Mouse (Mus musculus) left cerebral cortex, adult 18-20 months (tissue): ENCODE measurements around the gene Pacsin1. TPM values are rescaled to one million over a fixed set of nuclear protein-coding genes. Genes with fewer than 3 reads are reported as not detected.
A peak's percentile ranks its signal among the peaks of the same experiment; 100 is the strongest.

Experiments used
- DNase-seq, 2 experiments: peaks; one replicate each; pipeline ENCODE4 v3.0.0; 2021 to 2022; ENCODE audit warnings: low spot score in 2 of 2, mixed read lengths in 1 of 2
- total RNA-seq, 2 experiments: library from RNA; stranded (reverse); gene quantifications; 2 replicates each; pipeline ENCODE4 v1.2.3; 2021

Gene Pacsin1
- total RNA-seq, 2 experiments from 2014 or later = 429 to 433 TPM

DNA sequence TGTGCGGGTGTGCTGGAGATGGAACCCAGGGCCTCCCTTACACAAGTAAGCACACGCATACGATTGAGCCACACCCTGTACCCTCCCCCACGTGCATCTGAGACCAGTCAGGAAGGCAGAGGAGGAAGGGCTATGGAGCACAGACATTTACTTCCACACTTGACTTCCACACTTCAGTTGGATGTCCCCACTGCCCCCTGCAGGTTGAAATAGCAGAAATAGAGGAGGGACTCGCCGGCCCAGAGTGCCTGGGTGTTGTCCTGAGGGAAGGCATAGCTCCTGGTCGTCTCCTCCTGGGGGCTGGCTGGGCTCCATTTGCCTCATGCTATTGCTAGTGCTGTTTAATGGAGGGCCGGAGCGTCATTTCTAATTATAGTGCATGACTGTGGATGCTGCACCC lies 20.1 kb downstream of the Pacsin1 start:
- DNase-seq = no peak

DNA sequence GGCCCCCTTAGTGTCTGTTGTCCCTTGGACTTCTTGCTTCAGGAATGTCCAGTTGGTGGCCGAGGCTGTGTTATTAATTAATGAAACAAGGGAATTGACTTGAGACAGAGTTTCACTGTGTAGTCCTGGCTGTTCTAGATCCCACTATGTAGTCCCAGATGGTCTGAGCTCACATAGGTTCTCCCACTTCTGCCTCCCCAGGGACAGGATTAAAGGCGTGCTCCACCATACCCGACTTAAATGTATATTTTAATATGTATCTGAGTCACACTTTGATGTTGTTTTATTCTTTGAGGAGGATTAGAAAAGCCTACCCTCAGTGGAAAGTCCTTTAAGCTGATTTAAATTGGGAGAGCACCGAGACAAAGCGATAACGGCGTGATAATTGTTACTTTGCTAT lies 21.0 kb downstream of the Pacsin1 start:
- no peak for DNase-seq

DNA sequence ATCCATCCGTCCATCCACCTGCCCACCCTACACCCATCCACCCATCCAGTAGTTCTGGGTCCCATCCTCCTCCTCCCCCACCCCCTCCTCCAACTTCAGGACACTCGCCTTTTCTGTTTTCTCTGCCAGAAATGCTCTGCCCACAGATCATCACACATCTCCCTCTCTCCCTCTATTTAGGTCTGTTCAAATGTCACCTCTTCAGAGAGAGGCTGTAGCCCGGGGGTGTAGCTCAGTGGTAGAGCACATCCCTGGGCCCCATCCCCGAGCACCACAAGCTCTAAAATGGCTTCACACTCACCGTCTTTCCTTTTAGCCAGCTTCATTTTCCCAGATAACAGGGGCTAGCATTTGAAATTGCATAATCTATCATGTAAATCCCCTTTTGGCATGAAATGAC lies 22.4 kb downstream of the Pacsin1 start:
- no peak for DNase-seq

DNA sequence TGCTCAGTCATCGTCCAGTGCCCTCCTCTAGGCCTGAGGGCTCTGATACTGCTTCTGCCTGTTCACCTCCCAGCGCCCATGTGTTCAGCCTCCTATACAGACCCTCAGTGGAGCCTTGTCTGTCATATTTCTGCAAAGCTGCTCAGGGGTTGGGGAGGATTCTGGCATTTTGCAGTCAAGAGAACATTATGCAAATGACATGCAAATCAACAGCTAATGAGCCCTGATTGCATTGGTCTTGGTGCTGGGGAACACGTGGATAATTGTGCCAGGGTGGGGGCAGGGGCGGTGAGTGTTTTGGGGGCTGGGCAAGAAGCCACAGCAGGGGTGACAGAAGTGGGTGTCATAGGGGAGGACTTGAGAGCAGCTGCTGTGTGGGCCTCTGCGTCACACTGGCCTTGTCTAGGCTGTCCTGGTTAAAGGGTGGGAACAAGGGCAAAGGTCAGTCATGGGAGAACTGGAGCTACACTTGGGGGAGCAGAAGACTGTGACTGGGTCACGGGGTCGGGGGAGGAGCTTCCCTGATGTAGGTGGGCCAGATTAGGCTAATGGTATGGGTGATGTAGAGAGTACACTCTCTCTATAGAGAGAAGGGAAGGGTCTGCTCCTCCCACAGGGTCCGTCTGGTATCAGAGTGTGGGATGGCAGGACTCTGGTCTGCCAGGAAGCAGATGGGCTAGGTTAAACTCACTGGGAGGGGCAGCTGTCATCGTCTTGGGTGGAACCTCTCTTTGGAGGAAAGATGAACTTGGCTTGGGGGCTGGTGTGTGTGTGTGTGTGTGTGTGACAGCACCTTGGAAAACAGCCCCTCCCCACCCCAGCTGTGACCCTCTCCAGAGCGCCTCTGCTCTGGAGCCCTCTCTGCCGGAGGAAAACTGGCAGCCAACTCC lies 23.9 kb downstream of the Pacsin1 start:
- no peak for DNase-seq

DNA sequence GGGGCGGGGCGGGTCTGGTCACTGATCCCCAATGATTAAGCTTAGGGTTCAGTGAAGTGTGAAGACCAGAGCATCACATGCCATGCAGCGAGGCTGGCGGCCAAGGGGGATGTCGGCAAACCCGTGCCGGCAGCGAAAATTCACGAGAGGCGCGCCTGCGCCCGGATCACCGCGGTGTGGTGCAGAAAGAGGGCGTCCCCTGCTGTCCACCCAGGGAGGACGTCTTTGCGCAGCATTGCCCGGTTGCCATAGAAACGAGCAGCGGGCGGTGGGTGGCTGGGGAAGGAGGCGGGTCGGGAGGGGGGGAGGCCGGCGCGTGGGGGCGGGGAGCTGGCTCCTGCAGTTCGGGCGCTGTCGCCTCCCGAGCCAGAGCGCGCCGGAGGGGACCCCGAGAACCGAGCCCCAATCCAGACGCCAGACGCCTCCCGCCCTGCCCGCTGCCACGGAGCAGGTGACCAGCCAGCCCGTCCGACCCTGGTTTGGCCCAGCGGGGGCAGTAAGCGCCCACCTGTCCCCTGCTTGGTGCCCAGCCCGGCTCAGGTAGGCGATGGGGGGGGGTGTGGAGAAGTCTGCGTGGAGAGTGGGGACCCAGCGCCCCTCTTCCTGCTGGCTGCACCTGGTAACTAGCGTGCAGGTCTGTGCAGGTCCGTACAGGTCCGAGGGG lies 29.7 kb downstream of the Pacsin1 start:
- DNase-seq = peak; percentile 87 to 89

DNA sequence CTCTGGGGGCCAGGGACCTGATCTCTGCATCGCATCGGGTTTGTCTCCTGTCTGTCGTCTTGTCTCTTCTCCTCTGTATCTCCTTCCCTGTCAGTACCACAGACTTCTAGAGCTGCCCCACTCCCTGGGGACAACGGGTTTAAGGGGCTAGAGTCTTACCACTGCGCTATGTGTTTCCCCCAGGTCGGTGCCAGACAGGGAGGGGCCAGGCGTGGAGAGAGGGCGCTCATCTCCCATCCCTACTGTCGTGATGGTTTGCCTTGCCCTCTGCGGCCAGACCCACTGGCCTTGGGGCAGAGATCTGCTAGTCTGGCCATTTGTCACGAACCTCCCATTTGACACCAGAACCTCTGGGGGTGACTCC lies 30.2 kb downstream of the Pacsin1 start:
- DNase-seq = no peak

DNA sequence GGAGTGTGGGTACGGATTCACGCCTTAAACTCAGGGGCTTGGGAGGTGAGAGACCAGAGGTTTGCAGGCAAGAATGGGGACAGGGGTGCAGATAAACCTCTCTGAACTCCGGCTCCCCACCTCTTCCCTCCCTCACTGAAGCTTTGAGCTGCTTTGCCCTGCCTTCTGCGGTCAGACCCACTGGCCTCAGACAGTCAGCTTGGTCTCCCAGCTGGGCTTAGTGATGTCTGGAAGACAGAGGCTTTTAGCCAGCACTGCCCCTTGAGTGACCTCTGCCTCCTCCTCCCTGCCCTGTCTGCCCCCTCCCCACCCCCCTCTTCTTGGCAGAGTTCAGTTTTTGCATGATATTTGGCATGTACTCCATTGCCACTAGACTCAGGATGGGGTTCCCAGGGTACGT lies 31.1 kb downstream of the Pacsin1 start:
- DNase-seq = no peak

DNA sequence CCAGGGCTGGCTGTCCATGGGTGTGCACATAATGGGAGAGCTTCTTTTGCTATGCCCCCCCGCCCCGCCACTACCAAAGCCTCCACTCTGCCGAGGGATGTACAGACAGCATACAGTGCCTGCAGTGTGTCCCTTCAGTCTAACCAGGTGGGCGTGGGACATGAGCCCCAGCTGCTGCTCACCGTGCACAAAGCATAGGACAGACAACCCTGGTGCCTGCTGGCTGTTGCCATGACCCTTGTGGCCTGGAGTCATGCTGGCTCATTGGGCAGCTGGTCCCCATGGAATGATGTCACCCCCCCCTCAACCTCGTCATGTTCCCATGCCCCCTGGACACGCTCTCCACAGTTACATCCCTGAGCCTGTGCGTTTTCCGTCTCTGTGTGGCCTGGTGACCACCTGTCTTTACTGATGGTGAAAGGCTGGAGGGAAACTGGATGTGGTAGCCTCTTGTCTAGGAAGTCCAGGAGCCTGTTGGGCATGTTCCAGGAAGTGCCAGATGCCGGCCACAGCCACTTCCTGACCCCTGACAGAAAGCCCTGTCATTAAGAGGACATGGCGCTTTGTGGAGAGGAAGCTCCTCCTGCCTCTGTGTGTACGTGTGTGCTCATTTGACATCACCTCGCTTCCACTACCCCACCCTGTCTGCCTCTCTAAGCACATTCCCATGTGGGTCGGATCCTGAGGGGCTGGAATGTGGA lies 35.8 kb downstream of the Pacsin1 start:
- no peak for DNase-seq

DNA sequence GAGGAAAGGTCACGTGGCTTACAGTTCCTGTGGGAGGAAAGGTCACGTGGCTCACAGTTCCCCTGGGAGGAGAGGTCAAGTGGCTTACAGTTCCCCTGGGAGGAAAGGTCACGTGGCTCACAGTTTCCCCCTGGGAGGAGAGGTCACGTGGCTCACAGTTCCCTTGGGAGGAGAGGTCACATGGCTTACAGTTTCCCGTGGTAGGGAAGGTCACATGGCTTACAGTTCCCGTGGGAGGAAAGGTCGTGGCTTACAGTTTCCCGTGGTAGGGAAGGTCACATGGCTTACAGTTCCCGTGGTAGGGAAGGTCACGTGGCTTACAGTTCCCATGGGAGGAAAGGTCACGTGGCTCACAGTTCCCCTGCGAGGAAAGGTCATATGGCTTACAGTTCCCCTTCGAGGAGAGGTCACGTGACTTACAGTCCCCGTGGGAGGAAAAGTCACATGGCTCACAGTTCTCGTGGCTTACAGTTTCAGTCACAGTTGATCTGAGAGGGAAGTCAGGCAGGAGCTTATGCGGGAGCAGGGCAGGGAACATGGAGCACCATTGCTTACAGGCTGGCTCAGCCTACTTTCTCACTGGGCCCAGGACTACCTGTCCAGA lies 44.4 kb downstream of the Pacsin1 start:
- DNase-seq = no peak

DNA sequence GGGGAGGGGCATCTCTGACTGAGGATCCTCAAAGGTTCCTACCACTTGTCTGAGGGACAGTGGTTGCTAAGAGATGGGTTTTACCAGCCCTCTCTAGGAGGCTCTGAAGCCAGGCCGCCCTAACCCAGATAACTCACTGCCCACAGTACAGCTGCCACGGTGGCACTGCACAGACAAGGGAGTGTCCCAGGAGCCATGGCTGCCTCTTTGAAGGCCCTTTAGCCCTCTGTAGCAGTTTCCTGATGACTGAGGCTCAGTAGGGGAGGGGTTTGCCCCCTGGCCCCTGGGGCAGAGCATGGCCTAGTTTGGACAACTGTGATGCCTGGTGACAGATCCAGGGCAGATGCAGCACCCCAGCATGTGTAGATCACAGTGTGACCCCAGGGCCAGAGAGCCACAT lies 45.5 kb downstream of the Pacsin1 start:
- DNase-seq = no peak

DNA sequence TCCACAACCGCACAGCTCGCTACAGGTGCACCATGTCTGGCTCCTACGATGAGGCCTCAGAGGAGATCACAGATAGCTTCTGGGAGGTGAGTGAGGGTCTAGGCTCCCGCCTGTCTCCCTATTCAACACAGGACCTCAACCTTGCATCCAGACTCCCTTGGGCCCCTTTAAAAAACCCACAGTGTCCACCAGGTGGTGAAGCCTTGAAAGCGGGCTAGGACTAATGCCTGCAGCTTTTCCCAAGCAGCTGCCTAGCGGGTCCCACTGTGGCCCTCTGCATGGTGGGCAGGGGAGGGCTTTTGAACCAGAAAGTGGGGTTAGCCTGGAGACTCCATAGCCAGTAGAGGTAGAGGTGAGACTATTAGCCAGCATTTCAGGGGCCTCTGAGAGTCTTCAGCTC lies 46.5 kb downstream of the Pacsin1 start:
- no peak for DNase-seq

DNA sequence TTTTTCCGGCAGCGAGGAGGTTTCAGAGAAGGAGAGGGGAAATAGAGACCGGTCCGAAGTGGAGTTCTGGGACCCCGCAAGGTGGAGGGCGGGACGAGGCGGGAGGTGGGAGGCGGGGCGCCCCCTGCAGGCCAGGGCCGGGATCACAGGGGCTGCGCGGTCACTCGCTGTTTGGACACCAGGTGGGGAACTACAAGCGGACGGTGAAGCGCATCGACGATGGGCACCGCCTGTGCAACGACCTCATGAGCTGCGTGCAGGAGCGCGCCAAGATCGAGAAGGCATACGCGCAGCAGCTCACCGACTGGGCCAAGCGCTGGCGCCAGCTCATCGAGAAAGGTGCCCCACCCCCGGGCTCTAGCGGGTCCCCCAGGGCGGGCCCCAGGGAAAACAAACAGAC lies 47.2 kb downstream of the Pacsin1 start:
- DNase-seq = no peak

DNA sequence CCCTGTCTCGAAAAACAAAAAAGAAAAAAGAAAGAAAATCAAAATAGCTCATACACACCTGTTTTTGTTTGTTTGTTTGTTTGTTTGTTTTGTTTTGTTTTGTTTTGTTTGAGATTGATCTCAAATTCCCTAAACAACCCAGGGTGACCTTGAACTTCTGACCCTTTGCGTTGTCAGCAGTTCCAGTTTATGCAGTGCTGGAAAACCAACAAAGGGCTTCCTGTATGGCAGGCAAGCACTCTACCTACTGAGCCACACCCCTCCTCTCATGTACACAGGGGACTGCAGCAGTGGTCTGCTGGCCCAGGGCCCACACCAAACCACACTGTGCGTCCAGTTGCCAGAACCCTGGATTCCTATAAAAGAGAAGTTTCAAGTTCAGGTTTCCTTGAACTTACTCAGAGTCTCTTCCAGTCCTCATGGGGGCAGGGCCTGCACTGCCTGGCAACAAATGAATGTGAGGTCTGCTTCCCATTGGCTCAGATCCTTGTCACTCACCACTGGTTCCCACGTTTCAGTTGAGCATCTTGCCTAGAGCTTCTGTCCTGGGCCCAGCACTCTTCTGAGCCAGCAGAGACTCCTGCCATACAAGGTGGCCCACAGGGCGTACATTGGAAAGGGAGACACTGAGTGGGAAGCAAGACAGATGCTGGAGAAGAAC lies 48.8 kb downstream of the Pacsin1 start:
- no peak for DNase-seq

DNA sequence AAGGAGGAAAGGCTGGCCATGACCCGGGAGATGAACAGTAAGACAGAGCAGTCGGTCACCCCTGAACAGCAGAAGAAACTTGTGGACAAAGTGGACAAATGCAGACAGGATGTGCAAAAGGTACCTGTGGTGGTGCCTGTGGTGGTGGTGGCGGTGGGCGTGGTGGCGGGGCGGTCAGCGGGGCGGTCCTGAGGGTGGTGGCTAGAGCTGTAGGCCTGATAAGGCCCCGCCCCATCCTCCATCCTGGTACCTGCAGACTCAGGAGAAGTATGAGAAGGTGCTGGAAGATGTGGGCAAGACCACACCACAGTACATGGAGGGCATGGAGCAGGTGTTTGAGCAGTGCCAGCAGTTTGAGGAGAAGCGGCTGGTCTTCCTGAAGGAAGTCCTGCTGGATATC lies 50.4 kb downstream of the Pacsin1 start:
- no peak for DNase-seq

DNA sequence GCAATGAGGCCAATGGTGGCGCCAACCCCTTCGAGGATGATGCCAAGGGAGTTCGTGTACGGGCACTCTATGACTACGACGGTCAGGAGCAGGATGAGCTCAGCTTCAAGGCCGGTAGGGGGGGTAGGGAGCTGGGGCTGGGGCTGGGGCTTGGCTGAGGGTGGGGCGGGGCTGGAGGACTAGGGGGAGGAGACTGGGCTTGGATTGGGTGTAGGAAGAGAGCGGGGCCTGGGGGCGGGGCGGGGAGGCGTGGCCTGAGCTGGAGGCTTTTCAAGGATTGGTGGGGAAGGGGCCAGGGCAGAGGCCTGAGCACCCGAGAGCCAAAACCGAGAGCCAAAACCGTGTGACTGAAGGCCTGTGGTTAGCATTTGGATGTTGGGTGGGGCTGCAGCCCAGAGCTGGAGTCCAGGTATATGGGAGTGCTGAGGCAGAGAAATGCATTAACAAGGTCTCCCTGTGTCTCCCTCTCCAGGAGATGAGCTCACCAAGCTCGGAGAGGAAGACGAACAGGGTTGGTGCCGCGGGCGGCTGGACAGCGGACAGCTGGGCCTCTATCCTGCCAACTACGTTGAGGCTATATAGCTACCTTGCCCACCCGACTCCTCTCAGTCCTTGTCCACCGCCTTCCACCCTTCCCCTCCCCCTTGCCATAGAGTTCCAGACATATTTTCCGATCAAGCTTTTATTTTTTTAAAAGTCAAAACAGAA lies 52.8 kb downstream of the Pacsin1 start:
- no peak for DNase-seq

DNA sequence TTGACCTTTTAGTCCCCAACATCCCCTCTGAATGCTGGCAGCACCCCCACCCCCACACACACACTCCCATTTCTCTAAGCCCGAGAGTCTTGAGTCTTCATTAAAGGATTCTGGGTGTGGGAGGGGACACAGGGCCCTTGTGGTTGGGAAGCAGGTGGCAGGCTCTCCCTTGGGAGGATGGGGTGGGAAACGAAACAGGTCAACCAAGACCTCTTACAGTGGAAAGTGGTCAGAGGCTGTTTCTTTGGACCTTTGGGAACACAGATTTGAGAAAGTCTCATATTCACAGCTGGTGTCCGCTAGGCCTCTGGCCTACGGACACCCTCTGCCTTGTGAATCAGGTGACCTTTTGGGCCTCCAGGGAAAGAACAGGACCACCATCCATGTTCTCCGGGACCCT lies 54.3 kb downstream of the Pacsin1 start:
- no peak for DNase-seq

DNA sequence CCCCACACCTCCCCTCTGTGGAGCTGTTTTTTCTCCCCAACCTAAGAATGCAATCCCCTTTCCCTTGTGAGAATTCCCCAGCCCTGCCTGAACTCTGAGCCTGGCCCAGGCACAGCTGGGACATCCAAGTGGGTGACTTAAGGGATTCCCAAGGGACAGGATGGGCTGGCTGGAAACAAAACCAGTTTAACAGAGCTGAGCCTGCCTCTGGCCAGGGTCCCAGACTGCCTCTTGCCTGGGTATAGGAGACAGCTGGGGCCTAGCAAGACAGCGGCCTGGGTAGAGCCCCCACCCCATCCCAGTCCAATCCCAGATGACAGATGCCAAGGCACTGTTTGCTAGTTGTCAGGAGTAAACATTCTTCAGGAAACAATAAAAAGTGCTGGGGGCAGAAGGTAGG lies 57.5 kb downstream of the Pacsin1 start:
- no peak for DNase-seq

DNA sequence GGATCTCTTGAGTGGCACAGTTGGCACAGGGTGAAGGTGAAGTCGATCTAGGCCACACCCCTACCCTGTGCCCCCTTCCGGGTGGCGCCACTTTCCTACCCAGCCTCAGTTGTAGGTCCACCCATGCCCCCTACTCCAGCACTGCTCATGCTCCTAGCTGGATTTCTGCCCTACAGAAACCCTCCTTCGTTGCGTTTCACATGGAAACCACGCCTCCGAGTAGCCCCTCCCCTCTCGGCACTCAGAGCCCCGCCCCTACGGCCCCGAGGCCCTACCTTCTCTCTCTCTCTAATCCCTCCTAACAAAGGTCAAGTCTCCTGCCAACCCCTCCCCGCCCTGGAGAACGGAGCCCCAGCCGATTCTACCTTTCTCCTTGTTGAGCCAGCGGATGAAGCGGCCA lies 61.5 kb downstream of the Pacsin1 start:
- no peak for DNase-seq

DNA sequence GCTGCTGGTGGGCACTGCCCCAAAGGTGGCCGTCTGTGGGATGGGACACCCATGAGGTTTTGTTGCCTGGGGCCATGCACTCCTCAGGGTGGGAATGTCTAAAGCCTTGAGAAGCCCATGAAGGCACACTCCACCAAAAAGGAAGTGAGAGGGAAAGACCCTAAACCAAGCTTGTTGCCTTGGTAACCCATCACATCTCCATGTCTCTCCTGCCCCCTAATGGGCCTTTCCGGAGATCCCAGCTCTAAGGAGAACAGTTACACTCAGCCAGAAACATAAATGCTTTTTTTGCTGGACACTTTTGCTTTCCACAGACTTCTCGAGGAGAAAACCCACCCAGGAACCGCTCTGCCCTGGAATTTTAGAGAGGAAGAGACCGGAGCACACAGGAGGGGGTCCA lies 62.9 kb downstream of the Pacsin1 start:
- no peak for DNase-seq

DNA sequence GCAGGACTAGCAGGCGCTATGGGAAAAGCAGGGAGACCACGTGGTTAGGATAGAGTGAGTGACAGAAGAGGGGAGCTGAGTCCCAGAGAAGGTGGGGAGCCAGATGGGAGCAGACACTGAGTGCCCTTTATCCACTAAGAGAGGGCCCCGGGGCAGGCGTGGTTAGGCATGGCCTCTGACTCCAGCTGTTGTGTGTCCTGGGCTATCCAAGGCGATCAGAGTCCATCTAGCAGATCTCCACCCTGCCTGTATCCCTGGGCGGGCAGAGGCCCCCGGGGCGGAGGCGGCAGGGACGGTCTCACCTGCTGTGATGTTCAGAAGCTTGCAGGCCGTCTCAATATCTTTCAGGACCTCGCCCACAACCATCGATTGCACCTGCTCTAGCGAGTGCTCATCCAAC lies 64.4 kb downstream of the Pacsin1 start:
- no peak for DNase-seq

DNA sequence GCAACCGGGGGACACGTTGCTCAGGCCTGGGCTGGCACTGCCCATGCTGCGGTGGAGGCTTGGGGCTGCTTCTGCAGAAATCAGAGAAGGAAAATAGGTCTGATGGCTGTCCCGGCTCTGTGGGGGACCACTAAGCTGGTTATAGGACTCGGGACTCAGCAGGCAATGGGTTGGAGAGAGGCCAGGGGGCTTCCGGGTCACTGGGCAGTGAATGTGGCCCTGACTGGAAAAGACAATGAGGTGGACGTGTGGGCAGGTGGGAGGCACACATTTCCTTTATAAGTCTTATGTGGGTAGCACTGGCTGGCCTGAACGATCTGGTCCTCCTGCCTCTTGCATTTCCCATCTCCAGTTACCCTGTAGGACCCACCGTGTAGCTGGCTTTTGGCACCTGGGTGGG lies 65.0 kb downstream of the Pacsin1 start:
- DNase-seq = no peak
